Mouse (Mus musculus): ENCODE measurements around the gene Cnksr2. TPM values are rescaled to one million over a fixed set of nuclear protein-coding genes. Genes with fewer than 3 reads are reported as not detected.

Gene Cnksr2
- not detected in 4 replicates for total RNA-seq (2023; ENCODE audit: inconsistent age)

DNA sequence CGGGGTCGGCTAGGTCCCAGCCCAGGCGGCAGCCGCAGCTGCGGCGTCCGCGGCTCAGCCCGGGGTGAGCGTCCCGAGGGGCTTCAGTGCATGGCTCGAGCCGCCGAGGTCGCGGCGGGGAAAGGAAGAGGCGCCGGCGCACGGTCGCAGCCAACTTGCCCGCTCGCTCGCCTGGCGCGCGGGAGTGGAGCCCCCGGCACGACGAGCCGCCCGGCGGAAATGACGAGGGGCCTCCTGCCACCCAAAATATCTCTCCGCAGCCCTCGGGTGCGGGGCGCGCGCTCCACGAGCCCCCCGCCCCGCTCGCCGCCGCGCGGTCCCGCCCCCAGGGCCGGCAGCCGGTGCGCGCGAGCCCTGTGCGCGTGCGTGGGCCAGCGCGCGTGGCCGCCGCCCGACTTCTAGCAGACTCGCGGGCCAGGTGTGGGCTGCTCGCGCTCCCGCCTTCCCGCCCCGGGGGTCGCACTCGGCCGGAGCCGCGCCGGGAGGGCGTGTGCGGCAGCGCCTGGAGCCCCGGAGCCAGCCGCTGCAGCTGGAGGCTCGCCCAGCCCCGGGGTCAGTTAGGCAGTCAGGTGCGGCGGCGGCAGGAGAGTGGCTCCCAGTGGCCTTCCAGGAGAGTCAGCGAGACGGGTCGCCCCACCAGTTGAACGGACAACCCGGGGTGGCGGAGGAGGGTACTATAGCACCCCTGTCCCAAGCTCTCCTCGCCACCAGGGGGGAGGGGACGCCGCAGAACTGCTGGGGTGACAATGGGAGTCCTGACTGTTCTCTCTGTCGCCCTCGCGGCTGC lies at the start of gene Cnksr2:
TSS of gene Cnksr2 (minus strand) at position 238 of the 787 bp plus-strand sequence.

DNA sequence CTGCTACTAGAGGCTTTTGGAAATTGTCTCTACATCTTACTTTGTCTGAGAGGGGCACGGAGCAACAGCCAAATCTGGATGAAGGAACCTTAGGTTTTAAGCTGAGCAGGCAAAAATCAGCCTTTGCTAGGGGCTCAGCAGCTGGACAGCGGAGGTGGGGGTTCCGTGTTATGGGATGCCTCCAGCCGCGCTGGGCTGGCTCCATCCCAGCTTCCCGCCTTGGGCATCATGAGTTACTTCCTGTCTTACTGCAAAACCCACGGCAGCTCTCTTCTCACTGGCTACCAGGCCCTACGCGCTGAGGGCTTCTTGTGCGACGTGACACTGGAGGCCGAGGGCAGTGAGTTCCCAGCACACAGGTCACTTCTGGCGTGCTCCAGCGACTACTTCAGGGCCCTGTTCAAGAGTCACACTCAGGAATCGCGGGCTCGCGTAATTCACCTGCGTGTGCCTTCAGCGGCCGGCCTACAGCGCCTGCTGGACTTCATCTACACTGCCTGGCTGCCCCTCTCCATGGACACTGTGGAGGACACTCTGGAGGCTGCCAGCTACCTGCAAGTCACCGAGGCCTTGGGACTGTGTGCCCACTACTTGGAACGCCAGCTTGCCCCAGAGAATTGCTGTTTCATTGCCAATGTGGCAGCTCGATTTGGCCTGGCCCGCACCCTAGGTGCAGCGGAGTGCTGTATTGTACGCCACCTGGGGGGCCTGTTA lies 224.7 kb downstream of the Cnksr2 start, which contains the start of gene Klhl34:
TSS of gene Klhl34 (plus strand) at position 229 of the 714 bp plus-strand sequence.

Other genes with a start within 250 kb of the Cnksr2 start
- not detected in 4 replicates for gene Klhl34, start 224.9 kb downstream of the Cnksr2 start, total RNA-seq (2023; ENCODE audit: inconsistent age)